Mouse (Mus musculus): ENCODE measurements around the gene Hist2h2ac. TPM values are rescaled to one million over a fixed set of nuclear protein-coding genes. Genes with fewer than 3 reads are reported as not detected.

Gene Hist2h2ac
- total and polyA plus RNA-seq, 2 experiments from 2014 or later, result 2.5 to 913 TPM

DNA sequence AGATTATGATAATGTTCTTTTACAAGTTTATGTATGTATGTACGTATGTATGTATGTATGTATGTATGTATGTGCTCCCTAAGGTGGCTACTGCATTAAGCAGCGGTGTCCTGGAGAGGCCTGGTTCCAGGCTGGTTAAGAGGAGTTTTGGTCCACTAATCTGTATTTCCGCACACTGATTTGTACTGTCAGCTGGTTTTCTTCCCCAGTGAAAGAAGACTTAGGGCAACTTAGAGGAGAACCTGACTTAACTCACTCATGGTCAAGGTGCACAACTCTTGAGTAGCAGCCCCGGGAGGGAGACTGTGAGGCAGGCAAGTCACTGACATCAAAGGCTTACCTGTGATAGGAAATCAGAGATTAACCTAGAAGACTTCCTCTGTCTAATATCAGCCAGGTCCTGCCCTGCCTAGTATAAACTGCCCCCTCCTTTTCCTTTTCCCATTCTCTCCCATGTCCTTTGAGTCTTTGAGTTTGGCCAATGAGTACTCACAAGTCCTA is 16.2 kb upstream of the Hist2h2ac start:
- Histone ChIP-seq H3K4me2 (ENCODE audit: low read depth, low read length) (peak overlapping the region; percentile 53), H3K9ac (replicated peaks; ENCODE audit: low read depth, low read length) (peak overlapping the region; percentile 36; the same call in 1 of the 2 replicates), H3K27ac (ENCODE audit: low read depth) (0 out of 2 replicates have a peak overlapping the region, but pooled peaks have one; percentile 16), H3K36me3 (replicated peaks; ENCODE audit: control insufficient read depth, insufficient read depth, low read length) (no peaks in the 10 kb centered on the region), H3K9me3 (replicated peaks; ENCODE audit: control insufficient read depth, low read length) (no peaks in the 10 kb centered on the region), H3K4me3 (ENCODE audit: low read depth, low read length) (peak overlapping the region; percentile 40), H3K27me3 (ENCODE audit: control insufficient read depth, insufficient read depth, low read length) (no peaks in the 10 kb centered on the region), H3K4me1 (ENCODE audit: control insufficient read depth, insufficient read depth) (peaks cover 16% of the 10 kb centered on the region)
- 81% methylated on average over 4 of the region's 4 CpGs for WGBS
- no peak for ATAC-seq (ENCODE audit: insufficient read depth, low read depth)
- DNase-seq (ENCODE audit: low spot score), result no peak
- no peak for TF ChIP-seq EP300 (IDR thresholded peaks at IDR 0.05; ENCODE audit: low read depth)
- TF ChIP-seq CTCF (IDR thresholded peaks at IDR 0.05; ENCODE audit: low read depth), result no peak

- no peak overlapping the region for H3K9ac ChIP-seq (replicated peaks; ENCODE audit: low read depth, low read length)
- no peak for DNase-seq (ENCODE audit: low spot score)
- no peak for ATAC-seq (ENCODE audit: insufficient read depth, low read depth)
- peaks cover 12% of the 10 kb centered on the region for H3K4me1 ChIP-seq (ENCODE audit: control insufficient read depth, insufficient read depth)
- 57% methylated on average over 3 of the region's 3 CpGs for WGBS
- no peaks in the 10 kb centered on the region for H3K9me3 ChIP-seq (replicated peaks; ENCODE audit: control insufficient read depth, low read length)
- no peak overlapping the region for H3K4me3 ChIP-seq (ENCODE audit: low read depth, low read length)
- H3K4me2 ChIP-seq (ENCODE audit: low read depth, low read length), result no peak overlapping the region
- no peak overlapping the region for H3K27ac ChIP-seq (ENCODE audit: low read depth)
- H3K36me3 ChIP-seq (replicated peaks; ENCODE audit: control insufficient read depth, insufficient read depth, low read length), result no peaks in the 10 kb centered on the region
- no peaks in the 10 kb centered on the region for H3K27me3 ChIP-seq (ENCODE audit: control insufficient read depth, insufficient read depth, low read length)
- TF ChIP-seq EP300 (IDR thresholded peaks at IDR 0.05; ENCODE audit: low read depth) (no peak), CTCF (IDR thresholded peaks at IDR 0.05; ENCODE audit: low read depth) (no peak)
Measured at GRCm38 (mm10) chr3:96235836-96236235, 15.2 kb upstream of the Hist2h2ac start.

- no peak overlapping the region for H3K4me3 ChIP-seq (ENCODE audit: low read depth, low read length)
- DNase-seq (ENCODE audit: low spot score), result no peak
- H3K27ac ChIP-seq (ENCODE audit: low read depth), result no peak overlapping the region
- no peaks in the 10 kb centered on the region for H3K36me3 ChIP-seq (replicated peaks; ENCODE audit: control insufficient read depth, insufficient read depth, low read length)
- no peak for TF ChIP-seq CTCF (IDR thresholded peaks at IDR 0.05; ENCODE audit: low read depth)
- TF ChIP-seq EP300 (IDR thresholded peaks at IDR 0.05; ENCODE audit: low read depth), result no peak
- H3K9me3 ChIP-seq (replicated peaks; ENCODE audit: control insufficient read depth, low read length), result no peaks in the 10 kb centered on the region
- H3K9ac ChIP-seq (replicated peaks; ENCODE audit: low read depth, low read length), result no peak overlapping the region
- no peaks in the 10 kb centered on the region for H3K27me3 ChIP-seq (ENCODE audit: control insufficient read depth, insufficient read depth, low read length)
- ATAC-seq (ENCODE audit: insufficient read depth, low read depth), result no peak
- 85% methylated on average over 2 of the region's 2 CpGs for WGBS
- peaks cover 10% of the 10 kb centered on the region; the same call in 1 of the 2 replicates for H3K4me1 ChIP-seq (ENCODE audit: control insufficient read depth, insufficient read depth)
- H3K4me2 ChIP-seq (ENCODE audit: low read depth, low read length), result no peak overlapping the region
Measured at GRCm38 (mm10) chr3:96234914-96235313, 14.2 kb upstream of the Hist2h2ac start.

DNA sequence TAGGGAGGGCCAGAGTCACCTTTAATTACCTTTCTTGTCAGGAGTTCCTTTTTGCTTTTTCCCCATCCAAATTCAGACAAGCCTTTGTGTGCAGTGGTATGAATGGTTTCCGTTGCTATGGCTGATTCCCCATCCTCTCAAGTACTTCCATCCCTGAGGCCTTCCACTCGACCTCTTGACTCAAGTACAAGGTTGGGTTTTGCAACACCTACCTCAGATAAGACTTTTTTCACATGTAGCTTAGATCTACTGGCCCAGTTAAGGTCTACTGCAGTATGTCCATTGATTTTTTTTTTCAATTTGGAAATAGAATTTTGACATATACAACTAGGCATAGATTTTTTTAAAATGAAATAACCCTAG is 11.1 kb upstream of the Hist2h2ac start:
- ATAC-seq (ENCODE audit: insufficient read depth, low read depth) (no peak), DNase-seq (ENCODE audit: low spot score) (no peak)
- no peak for TF ChIP-seq CTCF (IDR thresholded peaks at IDR 0.05; ENCODE audit: low read depth)
- no peak for TF ChIP-seq EP300 (IDR thresholded peaks at IDR 0.05; ENCODE audit: low read depth)
- no peak overlapping the region for H3K9ac ChIP-seq (replicated peaks; ENCODE audit: low read depth, low read length)
- H3K9me3 ChIP-seq (replicated peaks; ENCODE audit: control insufficient read depth, low read length), result no peaks in the 10 kb centered on the region
- no peaks in the 10 kb centered on the region for H3K27me3 ChIP-seq (ENCODE audit: control insufficient read depth, insufficient read depth, low read length)
- H3K27ac ChIP-seq (ENCODE audit: low read depth), result no peak overlapping the region
- H3K4me3 ChIP-seq (ENCODE audit: low read depth, low read length), result no peak overlapping the region
- 30% methylated on average over 2 of the region's 2 CpGs for WGBS
- H3K4me2 ChIP-seq (ENCODE audit: low read depth, low read length), result no peak overlapping the region
- H3K36me3 ChIP-seq (replicated peaks; ENCODE audit: control insufficient read depth, insufficient read depth, low read length), result no peaks in the 10 kb centered on the region
- H3K4me1 ChIP-seq (ENCODE audit: control insufficient read depth, insufficient read depth), result no peaks in the 10 kb centered on the region

GRCm38 (mm10) chr3:96230910-96231757 is 10.5 kb upstream of the Hist2h2ac start:
- Histone ChIP-seq H3K4me2 (ENCODE audit: low read depth, low read length) (no peak overlapping the region), H3K27ac (ENCODE audit: low read depth) (no peak overlapping the region), H3K4me1 (ENCODE audit: control insufficient read depth, insufficient read depth) (no peaks in the 10 kb centered on the region), H3K36me3 (replicated peaks; ENCODE audit: control insufficient read depth, insufficient read depth, low read length) (no peaks in the 10 kb centered on the region), H3K9ac (replicated peaks; ENCODE audit: low read depth, low read length) (no peak overlapping the region), H3K27me3 (ENCODE audit: control insufficient read depth, insufficient read depth, low read length) (no peaks in the 10 kb centered on the region), H3K9me3 (replicated peaks; ENCODE audit: control insufficient read depth, low read length) (no peaks in the 10 kb centered on the region), H3K4me3 (ENCODE audit: low read depth, low read length) (no peak overlapping the region)
- DNase-seq (ENCODE audit: low spot score), result no peak
- WGBS, result 57% methylated on average over 4 of the region's 4 CpGs
- no peak for TF ChIP-seq CTCF (IDR thresholded peaks at IDR 0.05; ENCODE audit: low read depth)
- TF ChIP-seq EP300 (IDR thresholded peaks at IDR 0.05; ENCODE audit: low read depth), result no peak
- ATAC-seq (ENCODE audit: insufficient read depth, low read depth), result 0 out of 2 replicates have a peak, but pooled peaks have one; percentile 22

Measured in heart, postnatal 0 days (tissue).